Mouse (Mus musculus): ENCODE measurements at regions not wholly inside any gene's neighbourhood (a gene's known extent, or its start where the extent isn't known, plus 50 kb on each side); places are given as distances from the start of the nearest gene placed in this dataset.
A peak's percentile ranks its signal among the peaks of the same experiment; 100 is the strongest.

DNA sequence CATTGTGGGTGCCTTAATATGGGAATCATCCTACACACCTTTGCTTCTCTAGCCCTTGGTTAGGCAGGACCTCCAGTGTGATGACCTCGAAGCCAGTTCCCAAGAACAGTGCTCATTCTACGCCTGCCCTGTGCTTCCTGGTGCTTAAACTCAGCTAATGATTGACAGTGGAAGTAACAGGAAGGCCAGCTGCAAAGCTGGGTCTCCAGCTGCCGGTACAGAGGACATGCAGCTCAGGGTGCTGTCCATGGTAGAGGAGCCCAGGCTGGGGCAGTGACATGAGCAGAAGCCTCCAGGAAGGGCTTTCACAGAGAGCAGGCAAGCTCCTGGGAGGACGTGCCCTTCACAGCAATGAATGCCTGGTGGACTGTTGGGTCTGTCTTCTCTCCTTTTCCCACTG, 293.6 kb downstream of the 3100002H09Rik start:
- no peak for DNase-seq

DNA sequence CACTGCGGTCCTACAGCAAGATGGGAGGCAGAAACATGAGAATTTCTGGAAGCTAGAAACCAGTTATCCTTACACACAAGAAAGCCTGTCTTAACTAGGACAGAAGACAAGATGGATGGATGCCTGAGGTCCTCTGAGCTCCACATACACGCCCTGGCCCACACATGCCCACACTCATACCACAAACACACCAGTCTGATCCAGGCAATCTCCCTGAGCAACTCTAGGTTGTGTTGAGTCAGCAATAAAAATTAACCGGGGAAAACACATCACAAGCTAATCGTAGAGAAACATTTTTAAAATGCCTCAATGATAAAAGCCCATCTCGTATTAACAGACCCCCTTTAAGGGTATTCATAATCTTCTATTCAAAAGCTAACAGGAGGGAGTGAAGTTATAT, 298.9 kb downstream of the 3100002H09Rik start:
- DNase-seq = no peak

- no peak for DNase-seq
These were observed 300.0 kb downstream of the 3100002H09Rik start for GRCm38 (mm10) chr4:124310594-124310993.

DNA sequence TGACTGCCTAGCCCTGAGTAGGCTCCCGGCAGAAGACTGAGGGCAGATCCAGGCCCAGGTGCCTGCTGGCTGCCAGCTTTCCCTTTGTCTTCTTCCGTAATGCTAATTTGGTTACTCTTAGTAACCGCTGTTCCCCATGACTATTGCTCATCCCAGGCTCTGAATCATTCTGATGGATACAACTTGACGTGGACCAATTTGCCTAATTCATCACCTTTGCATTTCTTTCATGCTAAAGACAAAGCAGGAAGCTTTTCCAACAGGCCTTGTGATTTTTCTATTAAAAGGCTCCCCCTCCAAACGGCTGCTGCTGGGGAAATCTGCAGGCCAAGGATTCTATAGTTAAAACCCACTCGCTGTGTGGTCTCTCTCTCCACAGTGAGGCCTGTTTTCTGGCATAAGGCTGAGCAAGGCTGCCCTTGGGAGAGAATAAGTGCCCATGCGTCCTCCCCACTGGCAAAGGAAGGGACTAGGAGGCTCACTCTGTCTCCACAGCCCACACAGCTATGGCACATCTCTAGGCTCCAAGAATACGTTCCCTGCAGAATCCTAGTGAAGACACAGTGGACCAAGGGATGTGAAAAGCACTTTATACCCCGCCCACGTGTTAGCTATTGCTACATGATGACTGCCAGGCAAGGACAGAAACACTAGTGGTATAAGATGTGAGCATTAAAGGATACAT, 304.6 kb downstream of the 3100002H09Rik start:
- no peak for DNase-seq

GRCm38 (mm10) chr4:124302950-124303349, 307.7 kb downstream of the 3100002H09Rik start:
- no peak for DNase-seq

GRCm38 (mm10) chr4:124298667-124299437, 311.8 kb downstream of the 3100002H09Rik start:
- no peak for DNase-seq

GRCm38 (mm10) chr4:124292254-124292653, 318.3 kb downstream of the 3100002H09Rik start:
- no peak for DNase-seq

DNA sequence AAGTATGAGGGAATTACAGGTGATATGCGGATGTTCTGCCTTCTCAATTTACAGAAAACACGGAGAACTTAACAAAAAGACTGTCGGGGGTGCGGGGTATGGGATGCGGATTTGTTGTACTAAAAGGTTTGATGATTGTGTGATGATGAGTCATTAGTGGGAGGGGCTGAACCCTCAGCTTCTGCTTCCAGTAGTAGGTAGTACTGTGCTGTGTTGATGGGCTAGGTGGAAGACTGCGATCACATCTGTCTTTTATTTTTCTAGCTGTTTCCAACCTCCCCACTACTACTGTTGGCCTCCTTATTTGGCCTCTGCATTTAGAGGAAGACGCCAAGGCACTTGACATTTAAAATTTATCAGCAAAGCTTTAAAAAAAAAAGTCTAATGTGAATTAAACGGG, 318.8 kb downstream of the 3100002H09Rik start:
- no peak for DNase-seq

DNA sequence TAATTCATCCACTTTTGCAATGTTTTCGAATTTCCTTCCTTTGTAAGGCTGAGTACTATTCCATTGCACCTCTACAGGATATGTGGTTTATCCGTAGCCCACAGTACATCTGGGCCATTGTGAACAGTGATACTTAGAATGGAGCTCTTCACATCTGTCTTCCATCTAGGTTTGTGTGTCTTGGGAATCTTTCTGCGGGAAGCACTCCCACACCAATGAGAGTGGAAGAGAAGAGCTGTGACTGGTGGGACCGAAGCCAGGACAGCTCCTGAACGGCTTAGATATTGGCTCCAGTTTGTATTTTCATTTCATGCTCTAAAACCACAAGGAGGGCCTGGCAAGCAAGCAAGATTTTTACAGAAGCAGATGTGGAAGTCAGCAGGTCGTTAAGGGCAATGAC, 323.1 kb downstream of the 3100002H09Rik start:
- DNase-seq = no peak

GRCm38 (mm10) chr4:124278681-124279080, 331.9 kb downstream of the 3100002H09Rik start:
- no peak for DNase-seq

DNA sequence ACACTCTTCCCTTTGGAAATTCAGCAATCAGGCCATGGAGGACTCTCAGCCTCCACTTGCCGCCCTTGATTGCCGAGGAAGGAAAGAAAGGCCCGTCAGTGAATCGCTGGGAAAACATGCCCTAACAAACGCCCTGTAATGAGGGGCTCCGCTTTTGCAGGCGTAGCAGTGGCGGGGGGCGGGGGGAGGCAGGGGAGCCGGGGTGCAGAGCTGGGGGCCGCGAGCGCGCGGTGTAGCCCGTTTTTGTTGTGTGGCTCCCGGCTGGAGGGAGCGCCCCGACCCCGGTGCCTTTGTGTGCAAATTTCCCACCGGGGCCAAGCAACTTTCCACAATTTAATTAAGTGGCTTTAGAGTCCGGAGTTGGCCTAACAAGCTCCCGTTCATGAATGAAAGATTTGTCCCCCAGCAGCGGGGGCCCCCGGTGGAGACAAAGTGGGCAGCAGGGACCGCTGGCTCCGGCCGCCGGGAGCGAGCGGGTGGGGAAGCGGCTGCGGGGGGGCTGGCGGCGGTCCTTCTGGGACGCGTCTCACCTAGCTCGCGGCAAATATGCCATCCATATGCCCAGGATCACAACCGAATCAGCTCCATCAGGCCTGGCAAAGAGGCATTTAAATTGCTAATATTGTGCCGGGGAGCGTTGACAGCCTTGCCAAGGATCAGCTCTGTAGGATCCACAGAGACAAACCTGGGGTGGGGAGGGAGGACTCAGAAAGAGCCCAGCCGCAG, 333.0 kb downstream of the 3100002H09Rik start:
- DNase-seq = no peak

DNA sequence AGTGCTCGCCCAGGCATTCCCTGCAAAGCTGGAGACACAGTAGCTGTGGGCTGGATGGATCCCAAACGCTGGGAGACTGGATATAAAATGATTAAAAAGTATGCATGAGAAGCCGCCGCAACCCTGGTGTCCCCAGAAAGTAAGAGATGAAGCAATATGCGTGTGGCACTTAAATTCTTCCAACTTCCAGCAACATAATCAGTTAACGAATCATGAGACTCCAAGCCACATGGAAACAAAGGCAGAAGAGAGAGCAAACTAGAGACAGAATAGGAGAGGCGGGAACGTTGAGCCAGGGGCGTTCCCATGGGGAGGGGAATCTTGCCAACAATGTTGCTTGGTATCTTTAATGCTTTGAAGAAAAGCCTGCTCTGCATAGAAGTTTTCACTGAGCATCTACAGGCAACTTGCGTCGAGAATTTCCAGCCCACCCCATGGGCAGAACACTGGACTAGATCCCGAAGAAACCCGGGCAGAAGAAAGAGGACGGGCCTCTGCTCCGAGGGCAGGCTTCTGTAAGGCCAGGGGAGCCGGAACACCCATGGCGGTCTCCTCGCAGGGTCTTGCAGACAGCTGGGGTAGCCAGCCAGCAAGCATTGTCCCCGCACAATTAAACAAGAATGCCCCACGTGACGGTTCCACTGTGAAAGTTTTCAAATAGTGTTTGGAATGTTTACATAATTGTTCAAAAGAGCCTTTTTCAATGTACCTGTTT, 333.7 kb downstream of the 3100002H09Rik start:
- DNase-seq = no peak

DNA sequence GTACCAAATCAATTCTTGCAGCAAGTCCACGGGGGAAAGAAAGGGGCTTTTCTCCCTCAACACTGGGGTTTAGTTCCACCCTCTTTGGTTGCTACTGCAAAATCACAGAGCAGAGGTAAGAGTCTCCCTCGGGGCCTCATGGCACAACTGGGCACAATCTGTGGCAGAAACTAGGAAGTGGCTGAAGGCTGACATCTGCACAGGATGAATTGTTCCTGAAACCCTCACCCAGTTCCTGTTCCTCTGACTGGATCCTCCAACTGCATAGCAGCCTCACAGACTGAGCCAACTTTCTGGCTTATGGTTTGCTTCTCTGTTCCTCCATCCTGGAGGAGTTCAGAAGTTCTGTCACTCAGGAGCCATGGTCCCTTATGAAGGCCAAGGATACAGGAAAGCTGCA, 338.6 kb downstream of the 3100002H09Rik start:
- no peak for DNase-seq

DNA sequence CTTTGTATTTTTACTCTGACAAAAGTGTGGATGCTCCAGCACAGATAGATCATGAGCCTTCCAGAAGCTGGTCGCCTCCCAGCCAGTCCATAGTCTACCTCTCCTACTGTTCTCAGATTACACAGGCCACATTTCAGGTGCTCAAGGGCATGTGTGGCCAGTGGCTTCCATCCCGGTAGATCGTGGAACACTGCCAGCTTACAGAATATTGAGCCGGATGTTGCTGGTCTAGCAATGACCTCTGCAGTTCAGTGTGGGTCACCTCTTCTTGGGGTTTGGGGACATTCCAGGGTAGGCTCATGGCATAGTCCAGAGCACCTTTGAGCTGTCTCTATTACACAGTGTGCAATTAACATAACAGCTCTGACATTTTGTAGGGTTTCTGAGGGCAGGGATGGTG, 342.2 kb downstream of the 3100002H09Rik start:
- DNase-seq = no peak

GRCm38 (mm10) chr4:124266573-124266972, 344.0 kb downstream of the 3100002H09Rik start:
- DNase-seq = no peak

DNA sequence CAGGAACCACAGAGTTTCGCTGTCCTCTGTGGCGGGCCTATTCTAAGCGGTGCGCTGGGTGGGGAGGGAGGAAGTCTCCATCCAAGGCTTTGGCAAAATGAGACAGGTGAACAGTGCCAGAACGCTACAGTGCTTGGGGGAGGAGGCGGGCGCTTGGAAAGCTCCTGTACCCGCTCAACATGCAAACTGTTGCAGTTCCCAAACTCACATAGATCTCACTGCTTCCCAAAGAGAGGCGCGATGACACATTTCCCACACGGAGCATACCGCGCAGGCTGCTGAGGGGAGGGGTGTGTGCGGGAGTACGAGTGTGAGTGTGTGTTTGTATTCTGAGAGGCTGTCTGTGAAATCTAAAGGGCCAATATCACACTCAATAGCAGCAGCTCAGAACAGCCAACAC, 345.1 kb downstream of the 3100002H09Rik start:
- DNase-seq = peak; percentile 37

GRCm38 (mm10) chr4:124257006-124257405, 339.2 kb upstream of the 4930535I16Rik start:
- no peak for DNase-seq

DNA sequence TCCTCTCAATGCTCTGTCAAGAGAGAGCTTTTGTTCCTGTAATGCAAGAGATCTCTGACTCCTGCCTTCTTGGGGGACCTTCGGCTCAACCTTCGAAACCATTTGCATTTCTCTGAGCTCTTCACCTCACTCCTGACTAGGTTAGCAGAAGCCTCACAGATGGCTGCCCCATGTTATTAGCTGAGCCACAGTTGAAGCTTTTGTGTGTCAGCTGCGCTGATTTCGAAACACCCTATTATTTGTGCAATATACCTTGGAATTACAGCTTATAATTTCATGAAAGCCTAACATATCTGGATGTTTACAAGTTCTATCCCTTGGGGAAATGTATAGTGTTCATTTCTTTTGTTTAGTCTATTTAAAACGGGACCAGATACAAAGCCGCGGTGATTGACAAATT, 338.7 kb upstream of the 4930535I16Rik start:
- DNase-seq = no peak

DNA sequence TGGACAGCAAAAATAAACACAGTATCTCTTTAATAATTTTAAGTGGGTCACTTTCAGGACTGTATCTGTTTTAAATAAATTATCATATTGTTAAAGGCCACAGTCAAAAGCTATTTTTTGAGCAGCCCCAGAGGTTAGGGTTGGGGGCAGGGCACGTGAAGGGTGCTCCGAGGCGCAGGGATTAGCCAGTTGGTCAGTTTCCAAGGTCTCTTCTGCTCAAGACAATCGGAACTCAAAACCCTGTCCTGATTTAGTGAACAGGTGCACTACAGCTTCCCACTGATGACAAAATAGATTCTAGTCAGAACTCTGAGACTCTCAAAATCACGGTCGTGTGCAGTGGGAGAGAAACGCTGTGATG, 337.3 kb upstream of the 4930535I16Rik start:
- DNase-seq = no peak

GRCm38 (mm10) chr4:124254446-124255182, 336.8 kb upstream of the 4930535I16Rik start:
- DNase-seq = no peak

DNA sequence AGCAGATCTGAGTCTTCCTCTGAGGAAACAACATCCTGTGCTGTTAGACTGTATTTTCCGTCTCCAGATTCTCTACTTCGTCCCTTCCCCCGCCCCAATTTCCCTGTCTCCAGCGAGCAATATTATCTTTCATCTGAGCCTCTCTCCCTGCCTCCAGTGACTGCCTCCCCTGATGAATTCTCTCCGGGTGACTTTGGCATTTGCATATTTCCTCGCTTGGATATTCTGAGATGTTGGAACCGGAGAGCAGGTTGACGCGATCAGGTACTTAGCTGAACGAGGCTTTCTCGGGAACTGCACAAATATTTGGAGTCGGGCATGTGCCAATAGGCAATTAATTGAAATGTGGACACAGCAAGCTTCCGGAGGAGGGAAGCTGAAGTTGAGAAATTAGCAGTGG, 323.8 kb upstream of the 4930535I16Rik start:
- no peak for DNase-seq

- peak; percentile 54 for DNase-seq
These were observed 318.7 kb upstream of the 4930535I16Rik start for GRCm38 (mm10) chr4:124236476-124236875.

All from right cerebral cortex, postnatal 14 days (tissue).